Mouse (Mus musculus): ENCODE results near the gene Sycp2l. TPM values are rescaled to one million over a fixed set of nuclear protein-coding genes. Genes with fewer than 3 reads are reported as not detected.

Sycp2l gene
- polyA plus RNA-seq (2017; shearing (Covaris generic)), result not detected

DNA sequence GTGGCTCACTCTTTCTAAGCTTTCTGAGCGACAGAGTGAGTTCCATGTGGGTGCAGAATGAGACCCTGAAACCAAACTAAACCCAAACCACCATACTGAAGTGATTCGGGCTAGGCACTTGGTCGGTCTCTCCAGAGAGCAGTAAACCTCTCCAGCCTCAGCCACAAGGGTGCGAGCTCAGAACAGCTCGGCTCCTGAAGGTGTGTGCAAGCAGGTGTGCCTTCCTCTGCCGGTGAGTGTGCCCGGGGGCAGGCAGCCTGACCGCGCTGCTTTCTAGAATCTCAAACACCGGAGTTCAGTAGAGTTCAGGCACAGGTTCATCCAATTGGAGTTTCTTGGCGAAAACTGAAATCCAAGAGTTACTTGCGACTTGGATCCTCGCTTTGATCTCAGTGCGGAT is at the start of gene Sycp2l:
Sycp2l (plus strand) TSS at position 368 of the 400 bp plus-strand sequence.

DNA sequence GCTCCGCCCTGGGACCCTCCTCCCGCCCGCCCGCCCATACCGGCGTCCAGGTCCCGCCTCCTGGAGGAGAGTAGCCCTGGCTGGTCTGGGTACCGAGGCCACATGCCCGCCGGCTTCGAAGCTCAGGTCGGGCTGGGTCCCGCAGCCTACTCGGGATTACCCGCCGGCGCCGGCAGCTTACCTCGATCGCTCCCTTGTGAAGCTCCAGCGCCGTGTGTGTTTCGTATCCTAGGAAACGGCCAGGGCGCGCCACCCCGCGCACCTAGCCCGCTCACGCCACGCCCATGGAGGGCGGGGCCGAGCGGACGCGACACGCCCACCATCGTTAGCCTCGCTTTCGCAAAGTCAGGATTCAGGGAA is 34.7 kb upstream of the Sycp2l start, which contains the start of gene Mak:
Mak (minus strand) TSS at position 286 of the 360 bp plus-strand sequence.

DNA sequence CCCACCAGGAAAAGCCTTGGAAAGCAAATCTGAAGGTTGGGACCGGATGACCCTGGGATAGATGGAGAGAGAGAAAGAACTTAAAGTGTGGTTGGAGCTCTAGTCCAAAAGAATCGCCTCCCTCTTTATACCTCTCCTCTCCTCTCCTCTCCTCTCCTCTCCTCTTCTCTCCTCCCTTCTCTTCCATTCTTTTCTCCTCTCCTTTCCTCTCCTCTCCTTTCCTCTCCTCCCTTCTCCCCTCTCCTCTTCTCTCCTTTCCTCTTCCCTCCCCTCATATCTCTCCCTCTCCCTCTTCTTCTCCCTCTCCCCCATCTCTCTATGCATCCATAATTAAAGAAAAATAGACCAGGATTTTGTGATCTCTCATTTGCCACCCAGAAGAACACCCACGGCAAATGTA is 3.2 kb upstream of the Sycp2l start, which contains the start of gene Gcm2:
Gcm2 (minus strand) TSS at position 101 of the 400 bp plus-strand sequence.

DNA sequence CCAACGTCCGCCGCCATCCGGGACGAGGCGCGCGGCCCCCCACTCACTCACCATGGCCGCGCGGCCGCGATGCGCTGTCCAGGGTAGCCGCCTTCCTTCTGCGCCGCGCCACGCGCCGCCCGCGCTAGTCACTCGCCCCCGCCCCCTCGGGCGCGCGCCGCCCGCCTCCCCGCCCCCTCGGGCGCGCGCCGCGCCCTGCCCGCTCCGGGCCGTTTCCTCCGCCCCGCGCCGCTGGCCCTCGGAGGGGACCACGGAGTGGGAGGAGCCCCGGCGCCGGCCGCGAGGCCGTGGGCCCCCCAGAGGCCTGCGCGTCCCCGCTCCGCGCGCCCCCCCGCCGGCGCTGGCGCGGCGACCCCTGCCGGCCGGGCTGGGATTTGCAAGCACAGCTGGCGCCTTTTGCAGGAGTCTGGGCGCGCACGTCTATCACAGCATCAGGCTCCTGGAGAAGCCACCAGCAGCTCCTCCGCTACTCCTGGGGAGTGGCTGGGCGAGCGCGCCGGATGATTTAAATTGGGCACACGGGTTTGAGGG is 106.3 kb downstream of the Sycp2l start, which contains the start of gene Elovl2:
Elovl2 (minus strand) TSS at position 102 of the 531 bp plus-strand sequence.

Other genes with a start within 250 kb of the Sycp2l start
- 108 TPM for gene Pak1ip1, start 113.3 kb upstream of the Sycp2l start, polyA plus RNA-seq (2017; shearing (Covaris generic))
- 103 TPM for gene Tmem14c, start 98.0 kb upstream of the Sycp2l start, polyA plus RNA-seq (2017; shearing (Covaris generic))
- 0.12 TPM for gene Mak, start 34.6 kb upstream of the Sycp2l start, polyA plus RNA-seq (2017; shearing (Covaris generic))
- gene Gcm2, start 3.3 kb upstream of the Sycp2l start, polyA plus RNA-seq (2017; shearing (Covaris generic)), result not detected
- 0.15 TPM for gene Elovl2, start 106.1 kb downstream of the Sycp2l start, polyA plus RNA-seq (2017; shearing (Covaris generic))
- gene Smim13, start 135.5 kb downstream of the Sycp2l start, polyA plus RNA-seq (2017; shearing (Covaris generic)), result 18.1 TPM
- not detected for gene Gm17364, start 159.7 kb downstream of the Sycp2l start, polyA plus RNA-seq (2017; shearing (Covaris generic))